Mouse (Mus musculus): ENCODE measurements around the gene Dbp. TPM values are rescaled to one million over a fixed set of nuclear protein-coding genes. Genes with fewer than 3 reads are reported as not detected.

The Dbp gene
- total and polyA plus RNA-seq, 3 experiments = 7.9 to 11.0 (median 10.4) TPM

- dilution Hi-C loops (cut with MboI; ENCODE audit: extremely low pct_ligation_motif_present, extremely low pct_unique_long_range_greater_than_20kb, low sequenced_read_pairs) = no loop called here
- Histone ChIP-seq H3K9me3 (replicated peaks; ENCODE audit: low read length) (no peaks in the 10 kb centered on the region), H3K4me2 (ENCODE audit: insufficient read depth, low read depth, poor library complexity, severe bottlenecking) (no peak overlapping the region), H3K4me3 (replicated peaks in 1 of 3; ENCODE audit: low read depth in 2 of 3, low read length in 2 of 3, poor library complexity in 1 of 3) (no peak overlapping the region), H3K9ac (ENCODE audit: insufficient read depth, low read depth) (no peak overlapping the region), H3K27me3 (replicated peaks) (no peaks in the 10 kb centered on the region), H3K36me3 (replicated peaks in 1 of 2; ENCODE audit: control insufficient read depth in 1 of 2, insufficient read depth in 1 of 2, low read length in 1 of 2) (no peaks in the 10 kb centered on the region), H3K79me2 (replicated peaks; ENCODE audit: control insufficient read depth, extremely low read depth, insufficient read depth, poor library complexity, severe bottlenecking) (no peaks in the 10 kb centered on the region), H3K27ac (ENCODE audit: insufficient read depth, low read depth) (no peak overlapping the region), H3K4me1 (ENCODE audit: control insufficient read depth in 1 of 2, insufficient read depth in 2 of 2) (peaks cover 27 to 61% of the 10 kb centered on the region in 2 experiments)
- TF ChIP-seq RCOR1 (conservative IDR thresholded peaks at IDR 0.05; ENCODE audit: low read depth, low read length) (no peak), RAD21 (IDR thresholded peaks at IDR 0.05; ENCODE audit: low read depth, low read length) (no peak), UBTF (IDR thresholded peaks at IDR 0.05; ENCODE audit: low read depth, low read length) (no peak), TBP (conservative IDR thresholded peaks at IDR 0.05; ENCODE audit: low read depth, low read length) (no peak), USF2 (conservative IDR thresholded peaks at IDR 0.05; ENCODE audit: low read depth, low read length) (no peak), EP300 (IDR thresholded peaks at IDR 0.05; ENCODE audit: low read length) (no peak), MXI1 (IDR thresholded peaks at IDR 0.05; ENCODE audit: low read depth, low read length) (no peak), NRF1 (IDR thresholded peaks at IDR 0.05; ENCODE audit: low read depth, low read length) (no peak), MAZ (IDR thresholded peaks at IDR 0.05; ENCODE audit: low read depth, low read length) (no peak)
- in situ Hi-C loops (cut with MboI; ENCODE audit: low pct_ligation_motif_present, low pct_unique_long_range_greater_than_20kb, low sequenced_read_pairs) = no loop called here
- no peak for DNase-seq (ENCODE audit: extremely low read depth)
These were observed 12.5 kb upstream of the Dbp start for GRCm38 (mm10) chr7:45692364-45692763.

- no peaks in the 10 kb centered on the region for H3K36me3 ChIP-seq (replicated peaks in 1 of 2; ENCODE audit: control insufficient read depth in 1 of 2, insufficient read depth in 1 of 2, low read length in 1 of 2)
- H3K4me1 ChIP-seq (ENCODE audit: control insufficient read depth in 1 of 2, insufficient read depth in 2 of 2) = peaks cover 25 to 65% of the 10 kb centered on the region in 2 experiments
- H3K4me3 ChIP-seq (replicated peaks in 1 of 3; ENCODE audit: low read depth in 2 of 3, low read length in 2 of 3, poor library complexity in 1 of 3) = no peak within 1 kb of the TSS
- TF ChIP-seq RCOR1 (conservative IDR thresholded peaks at IDR 0.05; ENCODE audit: low read depth, low read length) (no peak), MAZ (IDR thresholded peaks at IDR 0.05; ENCODE audit: low read depth, low read length) (no peak), KAT2A (IDR thresholded peaks at IDR 0.05; ENCODE audit: insufficient replicate concordance, low read length) (no peak), USF1 (IDR thresholded peaks at IDR 0.05; ENCODE audit: low read depth, low read length) (no peak)
- H3K4me2 ChIP-seq (ENCODE audit: insufficient read depth, low read depth, poor library complexity, severe bottlenecking) = no peak within 1 kb of the TSS
- in situ Hi-C loops (cut with MboI; ENCODE audit: low pct_ligation_motif_present, low pct_unique_long_range_greater_than_20kb, low sequenced_read_pairs) (no loop called here), dilution Hi-C loops (cut with MboI; ENCODE audit: extremely low pct_ligation_motif_present, extremely low pct_unique_long_range_greater_than_20kb, low sequenced_read_pairs) (no loop called here)
- no peaks in the 10 kb centered on the region for H3K27me3 ChIP-seq (replicated peaks)
- H3K9me3 ChIP-seq (replicated peaks; ENCODE audit: low read length) = no peaks in the 10 kb centered on the region
- no peak within 1 kb of the TSS for H3K9ac ChIP-seq (ENCODE audit: insufficient read depth, low read depth)
- H3K79me2 ChIP-seq (replicated peaks; ENCODE audit: control insufficient read depth, extremely low read depth, insufficient read depth, poor library complexity, severe bottlenecking) = no peaks in the 10 kb centered on the region
- H3K27ac ChIP-seq (ENCODE audit: insufficient read depth, low read depth) = no peak within 1 kb of the TSS
- DNase-seq (ENCODE audit: extremely low read depth) = no peak
These were observed 10.8 kb upstream of the Dbp start, which contains the start of gene Sec1 for GRCm38 (mm10) chr7:45693921-45694591. Gene Sec1, minus strand, starts transcription at chr7:45694402.

GRCm38 (mm10) chr7:45695098-45695497, 9.8 kb upstream of the Dbp start:
- Histone ChIP-seq H3K27ac (ENCODE audit: insufficient read depth, low read depth) (no peak overlapping the region), H3K9ac (ENCODE audit: insufficient read depth, low read depth) (no peak overlapping the region), H3K79me2 (replicated peaks; ENCODE audit: control insufficient read depth, extremely low read depth, insufficient read depth, poor library complexity, severe bottlenecking) (no peaks in the 10 kb centered on the region), H3K27me3 (replicated peaks) (no peaks in the 10 kb centered on the region), H3K36me3 (replicated peaks in 1 of 2; ENCODE audit: control insufficient read depth in 1 of 2, insufficient read depth in 1 of 2, low read length in 1 of 2) (no peaks in the 10 kb centered on the region), H3K9me3 (replicated peaks; ENCODE audit: low read length) (no peaks in the 10 kb centered on the region), H3K4me3 (replicated peaks in 1 of 3; ENCODE audit: low read depth in 2 of 3, low read length in 2 of 3, poor library complexity in 1 of 3) (no peak overlapping the region), H3K4me1 (ENCODE audit: control insufficient read depth in 1 of 2, insufficient read depth in 2 of 2) (peaks cover 17 to 59% of the 10 kb centered on the region in 2 experiments), H3K4me2 (ENCODE audit: insufficient read depth, low read depth, poor library complexity, severe bottlenecking) (no peak overlapping the region)
- in situ Hi-C loops (cut with MboI; ENCODE audit: low pct_ligation_motif_present, low pct_unique_long_range_greater_than_20kb, low sequenced_read_pairs) = no loop called here
- TF ChIP-seq MAZ (IDR thresholded peaks at IDR 0.05; ENCODE audit: low read depth, low read length) (0 out of 2 replicates have a peak, but pooled peaks have one; percentile 36), ZNF384 (IDR thresholded peaks at IDR 0.05; ENCODE audit: low read depth, low read length) (no peak), RAD21 (IDR thresholded peaks at IDR 0.05; ENCODE audit: low read depth, low read length) (no peak)
- DNase-seq (ENCODE audit: extremely low read depth) = no peak
- dilution Hi-C loops (cut with MboI; ENCODE audit: extremely low pct_ligation_motif_present, extremely low pct_unique_long_range_greater_than_20kb, low sequenced_read_pairs) = no loop called here
